Mouse (Mus musculus) cerebellum, postnatal 25 days (tissue): ENCODE data around the gene Astn2.

Source experiments
- DNase-seq, 2 experiments: peaks; one replicate each; pipeline ENCODE4 v3.0.0; 2021; ENCODE audit warnings: mixed read lengths in 2 of 2

Astn2 gene

DNA sequence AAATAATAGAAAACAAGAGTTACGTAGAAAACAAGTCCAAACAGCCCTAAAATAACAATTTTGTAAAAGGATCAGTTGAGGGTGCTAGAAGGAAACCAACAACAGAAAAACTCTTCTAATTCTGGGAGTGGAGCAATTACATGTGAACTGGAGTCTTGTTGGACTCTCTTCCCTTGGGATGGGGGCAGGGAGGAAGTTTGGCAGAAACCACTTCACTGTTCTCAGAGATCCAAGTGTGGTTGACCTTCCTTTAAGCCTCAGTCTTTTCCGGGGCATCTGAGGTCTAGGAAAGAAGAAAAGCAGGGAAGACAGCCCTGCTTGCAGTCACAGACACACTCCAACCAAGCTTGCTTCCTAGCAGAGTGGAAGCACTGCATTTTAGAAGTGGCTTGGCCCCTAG is 896.3 kb downstream of the Astn2 start:
- no peak for DNase-seq

GRCm38 (mm10) chr4:65506870-65507269 is 897.5 kb downstream of the Astn2 start:
- no peak for DNase-seq

GRCm38 (mm10) chr4:65496463-65496834 is 908.0 kb downstream of the Astn2 start:
- DNase-seq, result peak; percentile 84 to 91

GRCm38 (mm10) chr4:65495705-65496462 is 908.5 kb downstream of the Astn2 start:
- no peak for DNase-seq

DNA sequence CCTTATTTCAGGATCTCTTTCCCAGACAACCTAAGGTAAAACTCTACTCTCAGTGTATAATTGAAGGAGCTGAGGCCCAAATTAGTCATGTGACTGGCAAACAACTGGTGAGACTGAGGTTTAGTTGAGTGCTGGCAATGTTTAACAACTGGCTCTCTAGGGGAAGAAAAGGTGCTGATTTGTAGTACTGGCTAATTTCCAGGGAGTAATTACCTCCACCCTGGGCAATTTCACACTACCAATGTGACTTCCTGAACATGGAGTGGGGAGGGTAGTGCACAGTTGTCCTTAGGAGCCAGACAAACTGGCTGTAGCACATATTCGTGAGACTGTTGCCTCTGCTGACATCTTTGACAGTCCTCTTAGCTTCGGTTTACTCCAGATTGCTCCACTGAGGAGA is 912.9 kb downstream of the Astn2 start:
- DNase-seq, result no peak

- DNase-seq, result no peak
These were observed 914.7 kb downstream of the Astn2 start for GRCm38 (mm10) chr4:65489711-65490110.

- DNase-seq, result no peak
These were observed 922.8 kb downstream of the Astn2 start for GRCm38 (mm10) chr4:65481632-65482031.

DNA sequence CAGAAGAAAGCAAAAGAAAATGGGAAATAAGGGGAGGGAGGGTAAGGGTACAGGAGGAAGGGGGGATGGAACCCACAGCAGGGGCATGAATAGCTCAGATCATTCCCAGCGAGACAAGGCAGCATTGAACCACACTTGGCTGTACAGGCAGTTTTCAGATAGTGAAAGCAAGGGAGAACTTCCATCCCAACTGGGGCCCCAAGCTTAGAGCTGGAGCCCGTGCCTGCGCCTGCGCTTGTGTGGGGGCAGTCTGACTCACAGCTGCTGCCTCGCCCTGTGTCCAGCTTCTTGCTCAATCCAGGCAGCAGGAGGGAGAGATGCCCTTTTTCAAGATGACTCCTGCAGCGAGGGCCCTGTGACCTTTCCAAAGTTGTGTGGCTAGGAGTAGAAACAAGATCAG is 927.3 kb downstream of the Astn2 start:
- peak; percentile 38 to 52 for DNase-seq

DNA sequence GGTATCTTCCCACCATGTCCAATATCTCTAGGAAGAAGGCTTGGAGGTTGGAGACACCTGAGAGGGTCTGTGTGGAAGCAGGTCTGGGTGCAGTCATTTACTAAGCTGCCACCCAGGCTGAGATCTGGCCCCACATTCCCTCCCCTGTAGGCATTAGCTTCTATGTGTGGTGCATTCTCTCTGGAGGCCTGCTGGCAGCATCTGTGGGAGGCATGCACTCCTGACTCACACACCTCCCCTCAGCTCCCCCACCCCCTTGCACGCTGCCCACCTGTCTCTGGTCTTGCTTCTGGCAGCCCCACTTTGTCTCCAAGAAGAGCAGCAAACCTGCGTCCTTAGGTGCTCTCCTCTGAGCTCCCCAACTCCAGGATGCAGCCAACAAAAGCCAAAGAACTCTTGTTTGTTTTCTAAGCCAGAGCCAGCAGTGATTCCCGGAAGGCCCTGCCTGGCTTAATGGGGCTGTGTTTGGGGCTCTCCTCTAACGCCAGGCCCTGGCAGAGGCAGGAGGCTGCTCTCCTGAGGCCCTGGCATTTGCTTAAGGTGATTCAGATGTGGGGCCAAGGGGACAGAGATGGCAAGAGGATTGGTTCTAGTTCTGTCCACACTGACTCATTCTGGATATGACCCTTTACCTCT is 928.4 kb downstream of the Astn2 start:
- peak; percentile 29 to 32 for DNase-seq

DNA sequence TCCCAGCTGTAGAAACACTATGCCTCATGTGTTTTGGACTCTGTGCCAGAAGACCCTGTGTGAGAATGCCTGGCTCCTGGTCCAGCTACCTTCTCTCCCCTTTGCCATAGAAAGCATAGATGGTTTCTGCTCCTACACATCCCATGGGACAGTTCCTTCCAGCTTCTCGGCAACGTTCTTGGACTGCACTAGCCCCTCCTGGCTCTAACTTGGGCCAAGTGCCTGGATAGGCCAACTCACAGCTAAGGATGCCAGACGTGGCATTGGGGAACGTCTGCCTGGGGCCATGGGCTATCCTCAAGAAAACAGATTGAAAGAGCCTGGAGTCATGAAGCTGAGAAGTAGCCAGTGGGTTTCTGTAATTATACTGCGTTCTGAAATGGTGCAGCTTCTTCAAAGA is 931.3 kb downstream of the Astn2 start:
- no peak for DNase-seq

GRCm38 (mm10) chr4:65449171-65449570 is 955.2 kb downstream of the Astn2 start:
- peak in 1 of 2 experiments; percentile 41 for DNase-seq

DNA sequence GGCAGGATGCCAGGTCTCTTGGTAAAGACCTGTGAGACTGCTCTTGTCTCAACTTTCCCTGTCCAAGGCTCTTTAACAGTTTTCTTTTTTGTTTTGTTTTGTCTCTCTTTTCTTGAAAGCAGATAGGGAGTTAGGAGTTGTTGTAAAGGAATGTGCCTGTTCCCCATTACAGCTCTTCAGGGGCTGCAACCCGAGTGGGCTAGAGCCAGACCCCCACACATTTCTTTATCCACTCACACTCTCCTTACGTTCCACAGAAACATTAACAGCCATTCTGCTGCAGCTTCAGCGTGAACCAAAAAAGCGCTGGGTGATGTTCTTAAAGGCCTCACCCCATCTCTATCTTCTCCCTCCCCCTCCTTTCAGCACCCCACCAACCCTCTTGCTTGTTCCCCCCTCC is 962.7 kb downstream of the Astn2 start:
- DNase-seq, result no peak

- DNase-seq, result peak in 1 of 2 experiments; percentile 16
These were observed 973.6 kb downstream of the Astn2 start for GRCm38 (mm10) chr4:65430804-65431203.

DNA sequence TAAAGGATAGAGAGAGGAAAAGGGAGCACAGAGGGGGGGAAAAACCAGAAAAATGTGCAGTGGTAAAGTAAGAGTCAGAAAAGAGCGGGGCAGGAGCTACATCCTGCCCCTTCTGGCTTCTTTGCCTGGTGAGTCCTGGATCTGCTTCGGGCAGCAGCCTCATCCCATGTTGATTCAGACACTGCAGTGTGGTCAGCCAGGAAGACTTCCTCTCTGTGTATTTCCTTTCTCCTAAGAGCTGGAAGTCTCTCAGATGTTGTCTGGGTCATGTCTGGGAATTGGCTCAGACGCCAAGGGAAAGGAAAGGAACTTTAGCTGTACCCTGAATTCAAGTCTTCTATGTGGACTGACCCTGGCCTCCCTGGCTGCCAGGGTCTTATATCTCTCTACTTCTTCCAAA is 976.9 kb downstream of the Astn2 start:
- DNase-seq, result no peak

DNA sequence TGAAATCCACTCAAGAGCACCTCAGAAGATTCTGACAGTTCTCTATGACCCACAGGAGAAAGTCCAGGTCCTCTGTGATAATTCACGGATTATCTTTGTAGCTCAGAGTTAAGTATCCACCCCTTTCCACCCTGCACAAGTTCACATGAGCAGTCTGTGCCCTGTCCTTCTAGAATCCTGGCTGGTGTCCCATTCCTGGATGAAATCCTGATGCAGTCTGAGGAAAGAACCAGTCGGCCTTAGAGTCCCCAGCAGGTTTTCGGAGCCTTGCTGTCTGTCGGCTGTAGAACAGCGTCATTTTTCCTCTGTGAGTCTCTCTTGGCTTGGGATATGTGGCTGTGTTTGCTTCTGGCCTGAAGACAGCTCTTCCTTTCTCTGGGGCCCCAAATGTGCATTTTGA is 978.0 kb downstream of the Astn2 start:
- peak; percentile 17 to 41 for DNase-seq

- DNase-seq, result no peak
These were observed 981.3 kb downstream of the Astn2 start for GRCm38 (mm10) chr4:65423068-65423625.

DNA sequence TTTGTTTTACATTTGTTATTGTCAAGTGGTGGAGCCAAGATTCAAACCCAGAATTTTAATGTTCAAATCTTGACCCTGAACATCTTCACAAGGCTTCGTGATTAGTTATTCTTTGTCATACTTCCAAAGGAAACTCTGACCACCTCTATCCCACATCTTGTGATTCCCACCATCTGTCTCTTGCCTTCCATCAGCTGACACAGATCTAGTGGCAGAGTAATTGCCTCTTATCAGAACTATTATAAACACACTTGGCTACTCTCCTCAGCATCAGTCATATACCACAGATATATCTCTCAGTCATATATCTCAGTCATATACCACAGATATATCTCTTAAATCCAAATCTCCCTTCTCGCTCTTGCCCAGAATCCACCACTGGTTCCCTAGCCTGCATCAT is 983.1 kb downstream of the Astn2 start:
- DNase-seq, result no peak

DNA sequence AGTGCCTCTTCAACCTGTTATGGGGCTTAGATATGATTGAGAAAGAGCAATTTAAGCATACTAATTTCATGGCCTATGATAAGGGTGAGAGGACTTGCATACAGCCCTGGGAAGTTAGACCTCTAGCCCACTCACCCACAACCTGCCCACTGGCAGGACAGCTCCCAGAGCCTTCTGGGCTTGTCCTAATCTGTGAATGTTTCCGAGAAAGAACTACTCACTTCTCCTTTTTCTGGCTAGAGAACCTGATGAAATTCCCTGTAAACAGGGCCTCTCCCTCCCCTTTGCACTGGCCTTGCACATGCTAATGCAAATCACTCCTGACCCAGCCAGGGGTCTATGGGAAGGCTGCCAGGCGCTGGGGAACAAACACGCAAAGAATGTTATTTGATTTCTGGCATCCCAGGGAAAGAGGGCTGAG is 983.9 kb downstream of the Astn2 start:
- peak in 1 of 2 experiments; percentile 28 for DNase-seq

DNA sequence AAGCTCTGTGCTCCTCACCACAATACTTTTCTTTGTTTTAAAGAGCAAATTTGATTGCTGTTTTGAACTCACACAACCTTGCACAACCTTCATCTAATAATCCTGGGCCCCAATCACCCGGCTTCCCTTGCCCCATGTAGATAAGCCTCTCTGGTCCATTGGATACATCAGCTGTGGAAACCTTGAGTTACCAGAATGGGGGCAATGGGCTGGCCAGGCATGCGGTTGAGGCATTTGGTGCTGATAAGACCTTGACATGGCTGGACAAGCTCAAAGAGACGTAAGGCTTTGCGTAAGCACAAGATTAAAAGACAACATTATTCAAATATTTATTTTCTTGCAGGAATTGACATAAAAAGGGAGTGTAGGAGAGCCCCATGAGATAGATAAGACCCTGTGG is 988.9 kb downstream of the Astn2 start:
- no peak for DNase-seq

- no peak for DNase-seq
These were observed 1001.4 kb downstream of the Astn2 start for GRCm38 (mm10) chr4:65402836-65403634.

GRCm38 (mm10) chr4:65402286-65402685 is 1002.1 kb downstream of the Astn2 start:
- no peak for DNase-seq

- no peak for DNase-seq
These were observed 1005.0 kb downstream of the Astn2 start for GRCm38 (mm10) chr4:65399457-65399856.

GRCm38 (mm10) chr4:65396806-65397205 is 1007.6 kb downstream of the Astn2 start:
- no peak for DNase-seq
